Mouse (Mus musculus): Measurements from ENCODE around the gene Heyl. TPM values are rescaled to one million over a fixed set of nuclear protein-coding genes. Genes with fewer than 3 reads are reported as not detected.

The Heyl gene
- total and polyA plus RNA-seq, 3 experiments, result 0.05 TPM; not detected in 2

DNA sequence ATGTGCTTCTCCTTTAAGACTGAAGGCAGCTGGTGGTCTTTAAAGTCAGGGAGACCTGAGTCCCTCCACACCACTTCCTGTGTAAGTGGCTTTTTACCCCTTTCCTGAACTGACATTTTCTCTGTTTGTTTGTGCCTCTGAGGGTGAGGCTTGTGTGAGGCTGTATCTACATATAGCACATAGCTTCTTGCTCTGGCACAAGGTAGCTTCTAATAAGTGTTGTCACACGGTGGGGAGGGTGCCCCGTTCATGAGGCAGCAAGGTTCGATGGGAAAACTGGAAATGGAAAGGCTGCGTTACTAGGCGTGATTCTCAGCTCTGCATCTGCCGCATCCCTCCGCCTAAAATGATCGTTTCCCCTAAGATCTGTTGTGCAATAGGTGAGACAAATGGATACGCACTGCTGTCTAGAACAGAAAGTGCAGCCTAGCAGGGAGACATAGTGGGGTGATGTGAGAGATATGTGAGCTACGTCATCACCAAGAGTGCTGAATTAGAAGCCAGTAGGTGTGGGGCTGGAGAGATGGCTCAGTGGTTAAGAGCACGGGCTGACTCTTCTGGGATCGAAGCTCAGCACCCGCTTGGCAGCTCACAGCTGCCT is 3.2 kb downstream of the Heyl start:
- H3K9me3 ChIP-seq (replicated peaks), result no peaks in the 10 kb centered on the region
- peaks cover 16% of the 10 kb centered on the region for H3K27me3 ChIP-seq (ENCODE audit: insufficient read depth, low read length)
- H3K36me3 ChIP-seq (replicated peaks), result no peaks in the 10 kb centered on the region
- TF ChIP-seq GATA1 (IDR thresholded peaks at IDR 0.05; ENCODE audit: borderline replicate concordance, low read length), result no peak
- no peak for TF ChIP-seq CTCF (IDR thresholded peaks at IDR 0.05; ENCODE audit: low read depth, low read length)
- TF ChIP-seq GATA2 (IDR thresholded peaks at IDR 0.05; ENCODE audit: borderline replicate concordance, low read depth, low read length), result no peak
- no peak for TF ChIP-seq POLR2AphosphoS5 (IDR thresholded peaks at IDR 0.05; ENCODE audit: insufficient replicate concordance, low read depth, low read length)
- no peak for TF ChIP-seq TAL1 (conservative IDR thresholded peaks at IDR 0.05; ENCODE audit: low read depth, low read length)
- DNase-seq (ENCODE audit: low spot score) (no peak), ATAC-seq (ENCODE audit: extremely low read depth, insufficient number of reproducible peaks, low FRiP score, poor library complexity, severe bottlenecking) (no peak)
- no peaks in the 10 kb centered on the region for H3K4me1 ChIP-seq (ENCODE audit: insufficient read depth, low read depth, low read length)
- H3K4me3 ChIP-seq (ENCODE audit: low read depth, low read length), result no peak overlapping the region

DNA sequence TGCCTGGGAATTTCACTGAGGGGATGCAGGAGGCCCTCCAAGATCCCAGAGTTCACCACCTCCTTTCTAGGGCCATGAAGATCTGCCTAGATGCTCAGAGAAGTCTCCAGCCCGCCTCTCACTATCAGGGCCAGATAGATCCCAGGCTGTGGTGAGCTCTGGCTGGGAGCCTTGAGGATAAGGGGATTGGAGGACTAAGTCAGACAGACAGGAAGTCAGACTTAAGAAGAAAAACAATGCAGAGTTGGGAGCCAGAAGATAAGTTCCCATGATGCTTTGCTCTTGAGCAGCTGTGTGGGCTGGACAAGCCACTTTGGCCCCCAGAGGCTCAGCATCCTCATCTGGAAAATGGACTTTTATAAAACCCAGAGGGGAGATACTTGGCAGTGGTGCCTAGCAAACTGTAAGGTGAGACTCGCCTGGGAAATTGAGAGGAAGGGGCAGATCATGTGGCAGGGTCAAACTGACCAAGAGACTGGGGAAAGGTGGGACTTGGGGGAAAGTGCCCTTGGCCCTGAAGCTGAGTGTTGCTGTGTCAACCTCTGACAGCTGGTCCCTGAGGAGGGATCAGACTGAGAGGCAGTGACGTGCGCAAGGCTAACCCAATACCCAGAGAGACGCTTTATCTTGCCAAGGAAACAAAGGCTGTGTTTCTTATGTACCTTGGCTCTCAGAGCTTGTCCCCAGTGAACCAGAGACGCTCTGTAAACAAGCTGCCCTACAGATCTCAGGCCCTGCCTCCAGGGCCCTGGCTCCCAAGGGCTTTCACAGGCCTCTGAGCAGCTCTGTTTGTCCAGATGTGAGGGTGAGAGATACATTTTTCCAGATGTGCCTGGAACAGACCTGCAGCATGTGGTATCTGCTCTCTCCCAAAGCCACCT is 4.3 kb downstream of the Heyl start:
- TF ChIP-seq POLR2AphosphoS5 (IDR thresholded peaks at IDR 0.05; ENCODE audit: insufficient replicate concordance, low read depth, low read length) (no peak), GATA2 (IDR thresholded peaks at IDR 0.05; ENCODE audit: borderline replicate concordance, low read depth, low read length) (no peak), TAL1 (conservative IDR thresholded peaks at IDR 0.05; ENCODE audit: low read depth, low read length) (no peak), CTCF (IDR thresholded peaks at IDR 0.05; ENCODE audit: low read depth, low read length) (no peak), GATA1 (IDR thresholded peaks at IDR 0.05; ENCODE audit: borderline replicate concordance, low read length) (no peak)

DNA sequence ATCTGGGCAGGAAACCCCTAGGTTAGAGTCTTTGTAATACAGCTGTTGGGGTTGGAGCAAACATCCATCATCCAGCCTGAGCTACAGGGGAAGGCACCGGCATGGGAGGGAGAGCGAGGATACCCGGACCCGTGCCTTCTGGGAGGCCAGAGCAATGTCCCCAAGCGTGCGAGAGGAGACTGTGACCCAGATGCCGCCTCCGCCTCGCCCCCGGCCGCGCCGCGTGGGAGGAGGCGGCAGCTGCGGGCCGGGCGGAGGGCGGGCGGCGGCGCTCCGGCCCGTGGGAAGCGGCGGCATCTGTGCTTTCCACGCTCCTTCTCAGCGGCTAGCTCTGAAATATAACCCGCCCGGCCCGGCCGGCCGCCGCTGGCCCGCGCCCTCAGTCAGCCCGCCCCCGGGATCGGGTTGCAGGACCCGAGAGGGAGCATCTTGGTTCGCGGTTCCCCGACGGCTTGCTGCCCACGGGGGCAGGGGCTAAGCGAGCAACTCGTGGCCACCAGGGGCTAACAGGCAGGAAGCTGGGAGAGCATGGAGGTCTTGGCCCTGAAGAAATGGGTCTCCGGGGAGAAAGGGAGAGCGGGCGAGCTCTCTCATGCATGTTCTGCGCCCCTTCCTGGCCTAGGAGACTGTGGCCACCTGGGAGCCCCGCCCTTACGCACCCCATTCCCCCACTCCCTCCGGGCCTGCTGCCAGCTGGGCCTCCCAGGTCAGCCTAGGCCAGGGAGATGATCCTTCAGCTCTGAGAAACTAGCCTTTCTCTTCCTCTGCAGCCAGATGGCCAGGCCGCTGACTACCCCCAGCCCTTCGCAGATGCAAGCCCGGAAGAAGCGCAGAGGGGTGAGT is 6.2 kb downstream of the Heyl start:
- Histone ChIP-seq H3K9me3 (replicated peaks) (no peaks in the 10 kb centered on the region), H3K36me3 (replicated peaks) (no peaks in the 10 kb centered on the region), H3K27me3 (ENCODE audit: insufficient read depth, low read length) (peaks cover 8% of the 10 kb centered on the region), H3K4me1 (ENCODE audit: insufficient read depth, low read depth, low read length) (no peaks in the 10 kb centered on the region), H3K4me3 (ENCODE audit: low read depth, low read length) (no peak overlapping the region)
- TF ChIP-seq CTCF (IDR thresholded peaks at IDR 0.05; ENCODE audit: low read depth, low read length) (no peak), GATA1 (IDR thresholded peaks at IDR 0.05; ENCODE audit: borderline replicate concordance, low read length) (no peak), POLR2AphosphoS5 (IDR thresholded peaks at IDR 0.05; ENCODE audit: insufficient replicate concordance, low read depth, low read length) (no peak), TAL1 (conservative IDR thresholded peaks at IDR 0.05; ENCODE audit: low read depth, low read length) (no peak)
- no peak for ATAC-seq (ENCODE audit: extremely low read depth, insufficient number of reproducible peaks, low FRiP score, poor library complexity, severe bottlenecking)
- DNase-seq (ENCODE audit: low spot score), result no peak

More for the DNA sequence above, 4.3 kb downstream of the Heyl start:
- Histone ChIP-seq H3K36me3 (replicated peaks) (no peaks in the 10 kb centered on the region), H3K9me3 (replicated peaks) (no peaks in the 10 kb centered on the region), H3K27me3 (ENCODE audit: insufficient read depth, low read length) (peaks cover 9% of the 10 kb centered on the region), H3K4me1 (ENCODE audit: insufficient read depth, low read depth, low read length) (no peaks in the 10 kb centered on the region), H3K4me3 (ENCODE audit: low read depth, low read length) (no peak overlapping the region)
- DNase-seq (ENCODE audit: low spot score) (no peak), ATAC-seq (ENCODE audit: extremely low read depth, insufficient number of reproducible peaks, low FRiP score, poor library complexity, severe bottlenecking) (no peak)

DNA sequence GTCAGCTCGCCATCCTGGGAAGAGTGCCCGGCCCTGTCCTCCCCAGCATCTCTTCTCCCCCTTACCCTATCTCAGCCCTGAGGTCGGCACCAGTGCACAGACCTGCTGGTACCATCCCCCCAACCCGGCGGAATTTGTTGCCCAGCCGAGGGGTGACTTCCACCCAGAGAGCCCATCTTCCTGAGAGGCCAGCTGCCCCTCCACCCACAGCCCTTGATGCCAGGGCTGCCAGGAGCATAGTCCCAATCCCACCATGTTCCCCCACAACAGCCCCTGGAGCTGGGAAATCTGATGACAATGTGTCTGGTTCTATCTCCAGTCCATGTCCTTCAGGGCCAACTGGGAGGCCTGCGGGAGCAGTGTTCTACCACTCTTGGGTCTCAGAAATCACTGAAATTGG is 12.9 kb downstream of the Heyl start:
- Histone ChIP-seq H3K27me3 (ENCODE audit: insufficient read depth, low read length) (peaks cover 19% of the 10 kb centered on the region), H3K36me3 (replicated peaks) (no peaks in the 10 kb centered on the region), H3K4me1 (ENCODE audit: insufficient read depth, low read depth, low read length) (no peaks in the 10 kb centered on the region), H3K9me3 (replicated peaks) (no peaks in the 10 kb centered on the region), H3K4me3 (ENCODE audit: low read depth, low read length) (no peak overlapping the region)
- no peak for TF ChIP-seq TAL1 (conservative IDR thresholded peaks at IDR 0.05; ENCODE audit: low read depth, low read length)
- no peak for TF ChIP-seq GATA1 (IDR thresholded peaks at IDR 0.05; ENCODE audit: borderline replicate concordance, low read length)
- TF ChIP-seq CTCF (IDR thresholded peaks at IDR 0.05; ENCODE audit: low read depth, low read length), result no peak
- no peak for TF ChIP-seq GATA2 (IDR thresholded peaks at IDR 0.05; ENCODE audit: borderline replicate concordance, low read depth, low read length)
- no peak for TF ChIP-seq POLR2AphosphoS5 (IDR thresholded peaks at IDR 0.05; ENCODE audit: insufficient replicate concordance, low read depth, low read length)
- no peak for ATAC-seq (ENCODE audit: extremely low read depth, insufficient number of reproducible peaks, low FRiP score, poor library complexity, severe bottlenecking)
- no peak for DNase-seq (ENCODE audit: low spot score)

DNA sequence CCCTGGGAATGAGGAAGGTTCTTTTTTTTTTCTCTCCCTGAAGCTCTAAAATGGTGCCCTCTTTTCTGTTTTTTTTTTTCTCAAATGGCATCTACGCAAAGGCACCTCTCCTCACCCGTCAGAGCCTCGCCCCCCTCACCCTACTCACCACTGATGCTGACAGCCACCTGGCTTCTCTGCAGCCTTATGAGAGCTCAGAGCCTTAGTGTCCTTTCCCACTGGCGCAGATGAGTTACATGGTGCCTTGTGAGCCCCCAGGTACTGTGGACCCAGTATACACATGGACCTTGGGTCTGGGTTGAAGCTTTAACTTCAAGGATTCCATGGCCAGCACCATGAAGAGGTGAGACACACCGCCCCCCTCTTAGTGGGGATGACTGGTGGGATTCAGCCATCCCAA is 13.3 kb downstream of the Heyl start:
- Histone ChIP-seq H3K9me3 (replicated peaks) (no peaks in the 10 kb centered on the region), H3K27me3 (ENCODE audit: insufficient read depth, low read length) (peaks cover 21% of the 10 kb centered on the region)
- ATAC-seq (ENCODE audit: extremely low read depth, insufficient number of reproducible peaks, low FRiP score, poor library complexity, severe bottlenecking), result no peak

More for the DNA sequence above, 13.3 kb downstream of the Heyl start:
- Histone ChIP-seq H3K36me3 (replicated peaks) (no peaks in the 10 kb centered on the region), H3K4me1 (ENCODE audit: insufficient read depth, low read depth, low read length) (no peaks in the 10 kb centered on the region), H3K4me3 (ENCODE audit: low read depth, low read length) (no peak overlapping the region)
- no peak for TF ChIP-seq TAL1 (conservative IDR thresholded peaks at IDR 0.05; ENCODE audit: low read depth, low read length)
- no peak for TF ChIP-seq CTCF (IDR thresholded peaks at IDR 0.05; ENCODE audit: low read depth, low read length)
- TF ChIP-seq POLR2AphosphoS5 (IDR thresholded peaks at IDR 0.05; ENCODE audit: insufficient replicate concordance, low read depth, low read length), result no peak
- TF ChIP-seq GATA2 (IDR thresholded peaks at IDR 0.05; ENCODE audit: borderline replicate concordance, low read depth, low read length), result no peak
- no peak for TF ChIP-seq GATA1 (IDR thresholded peaks at IDR 0.05; ENCODE audit: borderline replicate concordance, low read length)
- no peak for DNase-seq (ENCODE audit: low spot score)

Data from G1E (cell line).